Mouse (Mus musculus) heart, embryonic 14.5 days (tissue): ENCODE measurements around the gene Ass1. TPM values are rescaled to one million over a fixed set of nuclear protein-coding genes. Genes with fewer than 3 reads are reported as not detected.
A peak's percentile ranks its signal among the peaks of the same experiment; 100 is the strongest.

Experiments
- ATAC-seq: fragments of 200-750 bp; cut with Nextera tagmentation; 2 replicates; pipeline ENCODE4 v1.8.0; 2017; ENCODE audit warnings: low read depth, moderate TSS enrichment; ENCODE audit not compliant: insufficient number of reproducible peaks, insufficient read depth, low FRiP score
- H3K27ac ChIP-seq, 2 experiments: fragments of 200-500 bp in 1 of 2; fragments of 300-500 bp in 1 of 2; sonication (generic) in 1 of 2; replicated peaks in 1 of 2; 2 replicates each; pipeline ENCODE4 v1.5.1; 2012 to 2014; ENCODE audit warnings: low read depth in 2 of 2, low read length in 2 of 2, control low read depth in 1 of 2, mild to moderate bottlenecking in 1 of 2, mixed read lengths in 1 of 2; ENCODE audit not compliant: control insufficient read depth in 1 of 2, insufficient read depth in 1 of 2
- H3K27me3 ChIP-seq: fragments of 300-500 bp; sonication (generic); 2 replicates; pipeline ENCODE4 v1.6.1; 2014; ENCODE audit warnings: mild to moderate bottlenecking, low read length, control low read depth; ENCODE audit not compliant: control insufficient read depth, insufficient read depth
- H3K36me3 ChIP-seq: fragments of 300-500 bp; sonication (generic); 2 replicates; pipeline ENCODE4 v1.6.1; 2014; ENCODE audit warnings: mild to moderate bottlenecking, control low read depth, low read length, mixed read lengths; ENCODE audit not compliant: control insufficient read depth, insufficient read depth
- H3K4me1 ChIP-seq, 2 experiments: fragments of 200-500 bp in 1 of 2; fragments of 300-500 bp in 1 of 2; sonication (generic) in 1 of 2; 2 replicates each; pipeline ENCODE4 v1.6.1; 2012 to 2014; ENCODE audit warnings: low read length in 2 of 2, control low read depth in 1 of 2, mixed read lengths in 1 of 2; ENCODE audit not compliant: control insufficient read depth in 2 of 2, insufficient read depth in 2 of 2
- H3K4me2 ChIP-seq: fragments of 300-500 bp; sonication (generic); 2 replicates; pipeline ENCODE4 v1.6.1; 2014; ENCODE audit warnings: mild to moderate bottlenecking, low read length
- H3K4me3 ChIP-seq, 2 experiments: fragments of 200-500 bp in 1 of 2; fragments of 300-500 bp in 1 of 2; sonication (generic) in 1 of 2; 2 replicates each; pipeline ENCODE4 v1.5.1; 2012 to 2014; ENCODE audit warnings: low read length in 2 of 2, mild to moderate bottlenecking in 2 of 2, control low read depth in 1 of 2, low read depth in 1 of 2, moderate library complexity in 1 of 2; ENCODE audit not compliant: control insufficient read depth in 1 of 2, insufficient read depth in 1 of 2
- H3K9ac ChIP-seq: fragments of 300-500 bp; sonication (generic); 2 replicates; pipeline ENCODE4 v1.6.1; 2014; ENCODE audit warnings: mild to moderate bottlenecking, low read length
- H3K9me3 ChIP-seq: fragments of 300-500 bp; sonication (generic); 2 replicates; pipeline ENCODE4 v1.6.1; 2016; ENCODE audit warnings: low read length, control low read depth; ENCODE audit not compliant: control insufficient read depth
- WGBS: fragments of 180-500 bp; shearing (Covaris S2); extraction: QIAGEN DNeasy Blood & Tissue Kit; methylation state at CpG from one replicate; pipeline ENCODE4 v1.1.7; 2014; 5-methylcytosine and 5-hydroxymethylcytosine counted together
- polyA plus RNA-seq: library from polyadenylated mRNA; unstranded; fragments of >200 nt; fragmentation: Nextera tagmentation; extraction: Ambion mirVana; gene quantifications from 2 replicates; pipeline ENCODE4 v1.2.1, GENCODE M21; 2014

The Ass1 gene
- polyA plus RNA-seq, 1 experiment from 2014 or later: 10.0 TPM

- Histone ChIP-seq H3K4me1 (peaks cover 0 to 13% of the 10 kb centered on the region in 2 experiments; a peak in 2 of 4 replicates), H3K27me3 (peaks cover 27% of the 10 kb centered on the region), H3K9me3 (no peaks in the 10 kb centered on the region), H3K4me2 (no peak overlapping the region), H3K9ac (no peak overlapping the region), H3K4me3 (no peak overlapping the region), H3K27ac (no peak overlapping the region), H3K36me3 (no peaks in the 10 kb centered on the region)
- no peak for ATAC-seq
- WGBS: 72% methylated on average over 4 of the region's 4 CpGs
These were observed 3.9 kb downstream of the Ass1 start for GRCm38 (mm10) chr2:31473941-31474340.

GRCm38 (mm10) chr2:31474686-31475085 lies 4.7 kb downstream of the Ass1 start:
- WGBS: 74% methylated on average over 5 of the region's 5 CpGs

GRCm38 (mm10) chr2:31476107-31476820 lies 6.3 kb downstream of the Ass1 start:
- WGBS: 67% methylated on average over 10 of the region's 10 CpGs
- H3K27ac ChIP-seq: no peak overlapping the region
- 0 out of 2 replicates have a peak overlapping the region, but pooled peaks have one; percentile 25 for H3K9ac ChIP-seq
- no peaks in the 10 kb centered on the region for H3K36me3 ChIP-seq
- no peak overlapping the region for H3K4me2 ChIP-seq
- H3K4me1 ChIP-seq: no peaks in the 10 kb centered on the region
- H3K9me3 ChIP-seq: no peaks in the 10 kb centered on the region
- H3K4me3 ChIP-seq: no peak overlapping the region
- peaks cover 12% of the 10 kb centered on the region for H3K27me3 ChIP-seq
- ATAC-seq: no peak

More at GRCm38 (mm10) chr2:31474686-31475085, 4.7 kb downstream of the Ass1 start:
- Histone ChIP-seq H3K27ac (no peak overlapping the region), H3K9ac (no peak overlapping the region), H3K9me3 (no peaks in the 10 kb centered on the region), H3K4me2 (no peak overlapping the region), H3K36me3 (no peaks in the 10 kb centered on the region), H3K4me1 (peaks cover 0 to 10% of the 10 kb centered on the region in 2 experiments; a peak in 2 of 4 replicates), H3K27me3 (peaks cover 20% of the 10 kb centered on the region), H3K4me3 (no peak overlapping the region)
- ATAC-seq: no peak

- H3K4me3 ChIP-seq: no peak overlapping the region
- no peak overlapping the region for H3K27ac ChIP-seq
- WGBS: 85% methylated on average over 12 of the region's 12 CpGs
- no peak for ATAC-seq
- no peaks in the 10 kb centered on the region for H3K4me1 ChIP-seq
- peaks cover 8% of the 10 kb centered on the region for H3K27me3 ChIP-seq
- H3K36me3 ChIP-seq: no peaks in the 10 kb centered on the region
- H3K9me3 ChIP-seq: no peaks in the 10 kb centered on the region
- H3K4me2 ChIP-seq: no peak overlapping the region
- no peak overlapping the region for H3K9ac ChIP-seq
These were observed 7.5 kb downstream of the Ass1 start for GRCm38 (mm10) chr2:31477234-31478161.

- no peak overlapping the region for H3K27ac ChIP-seq
- H3K27me3 ChIP-seq: peaks cover 11% of the 10 kb centered on the region
- H3K4me3 ChIP-seq: no peak overlapping the region
- H3K4me2 ChIP-seq: no peak overlapping the region
- H3K36me3 ChIP-seq: no peaks in the 10 kb centered on the region
- no peaks in the 10 kb centered on the region for H3K9me3 ChIP-seq
- H3K9ac ChIP-seq: no peak overlapping the region
- H3K4me1 ChIP-seq: no peaks in the 10 kb centered on the region
- ATAC-seq: peak; percentile 51; the same call in 1 of the 2 replicates
- WGBS: 27% methylated on average over 8 of the region's 8 CpGs
These were observed 13.0 kb downstream of the Ass1 start for GRCm38 (mm10) chr2:31482914-31483575.

GRCm38 (mm10) chr2:31484187-31484586 lies 14.2 kb downstream of the Ass1 start:
- Histone ChIP-seq H3K27ac (no peak overlapping the region), H3K4me3 (no peak overlapping the region), H3K4me2 (no peak overlapping the region), H3K9ac (no peak overlapping the region), H3K9me3 (no peaks in the 10 kb centered on the region), H3K4me1 (no peaks in the 10 kb centered on the region), H3K36me3 (no peaks in the 10 kb centered on the region), H3K27me3 (peaks cover 11% of the 10 kb centered on the region)
- no peak for ATAC-seq
- WGBS: 33% methylated on average over 5 of the region's 5 CpGs

GRCm38 (mm10) chr2:31489166-31489565 lies 19.2 kb downstream of the Ass1 start:
- H3K27ac ChIP-seq: no peak overlapping the region
- H3K4me1 ChIP-seq: no peaks in the 10 kb centered on the region
- 55% methylated on average over 12 of the region's 12 CpGs for WGBS
- no peaks in the 10 kb centered on the region; the same call in 1 of the 2 replicates for H3K27me3 ChIP-seq
- H3K4me3 ChIP-seq: no peak overlapping the region
- no peak for ATAC-seq
- H3K36me3 ChIP-seq: no peaks in the 10 kb centered on the region
- H3K4me2 ChIP-seq: no peak overlapping the region
- H3K9ac ChIP-seq: no peak overlapping the region
- H3K9me3 ChIP-seq: no peaks in the 10 kb centered on the region
